Mouse (Mus musculus) Patski (cell line): ENCODE measurements around the gene Zfp384. TPM values are rescaled to one million over a fixed set of nuclear protein-coding genes. Genes with fewer than 3 reads are reported as not detected.
"Not testable (repeated sequence)": the region's sequence is repeated elsewhere in the genome, so short reads cannot be mapped to it uniquely, and the experiment has no call there.

ENCODE experiments used
- ATAC-seq: fragments of 100-300 bp; one replicate; pipeline ENCODE4 v1.8.0; 2021
- CTCF ChIA-PET: fragments of 350-600 bp; sonication (Branson Sonifier 250); formaldehyde crosslinking; loops from one replicate; lab custom pipeline; 2022; ENCODE audit warnings: inconsistent platforms; lab: Charles Lee
- POLR2A ChIA-PET: fragments of 350-600 bp; sonication (Branson Sonifier 250); formaldehyde crosslinking; loops from one replicate; lab custom pipeline; 2022; ENCODE audit warnings: antibody characterized with exemption, inconsistent platforms; lab: Charles Lee
- DNase-seq: peaks from one replicate; pipeline ENCODE4 v3.0.0-alpha.2; 2011; ENCODE audit warnings: low read depth, low spot score
- H3K27me3 ChIP-seq: fragments of 371-371 bp; one replicate; pipeline ENCODE4 v1.5.1; 2021
- CTCF ChIP-seq: fragments of 100-300 bp; IDR thresholded peaks from one replicate; pipeline ENCODE4 v1.5.1; 2021
- in situ Hi-C: fragments of 300-500 bp; cut with MboI; formaldehyde crosslinking; loops from 3 replicates; pipeline ENCODE4 v1.11.1; 2018; ENCODE audit warnings: low pct_unique_long_range_greater_than_20kb, mixed read lengths
- polyA plus RNA-seq: library from polyadenylated mRNA; unstranded; gene quantifications from one replicate; pipeline ENCODE4 v1.2.3, GENCODE M21; 2021

Zfp384 gene
- polyA plus RNA-seq, 1 experiment from 2014 or later = 53.0 TPM

GRCm38 (mm10) chr6:125041047-125041446, 32.1 kb downstream of the Zfp384 start:
- no peaks in the 10 kb centered on the region for H3K27me3 ChIP-seq
- CTCF ChIA-PET = interaction anchor here (0.9 kb wide), 1 partner anchor 10 kb away, joined by 3 read pairs; no protein-coding TSS in a partner anchor
- POLR2A ChIA-PET = no interaction called here
- no peak for TF ChIP-seq CTCF
- in situ Hi-C loops = loop anchor here (5.0 kb wide), 1 partner anchor 41 kb away; no protein-coding TSS in a partner anchor
- DNase-seq = no peak
- no peak for ATAC-seq

- in situ Hi-C loops = loop anchor here (5.0 kb wide), 1 partner anchor 40 kb away; no protein-coding TSS in a partner anchor
- ChIA-PET POLR2A (no interaction called here), CTCF (interaction anchor here (0.7 to 0.9 kb wide), 2 partner anchors 9 to 43 kb away, joined by 3 read pairs; no protein-coding TSS in a partner anchor)
- ATAC-seq (no peak), DNase-seq (no peak)
- no peaks in the 10 kb centered on the region for H3K27me3 ChIP-seq
- TF ChIP-seq CTCF = no peak
These were observed 33.1 kb downstream of the Zfp384 start for GRCm38 (mm10) chr6:125042081-125042480.

- DNase-seq = no peak
- POLR2A ChIA-PET = no interaction called here
- CTCF ChIA-PET = interaction anchor here (0.7 to 2.5 kb wide), 15 partner anchors 9 to 215 kb away, joined by 3 to 8 read pairs (median 4); no protein-coding TSS in a partner anchor
- no peaks in the 10 kb centered on the region for H3K27me3 ChIP-seq
- TF ChIP-seq CTCF = no peak
- ATAC-seq = no peak
- in situ Hi-C loops = no loop called here
These were observed 37.7 kb downstream of the Zfp384 start for GRCm38 (mm10) chr6:125046691-125047090.

- no peak for DNase-seq
- CTCF ChIA-PET = no interaction called here
- H3K27me3 ChIP-seq = no peaks in the 10 kb centered on the region
- no peak for ATAC-seq
- no peak for TF ChIP-seq CTCF
- POLR2A ChIA-PET = interaction anchor here (1.3 kb wide), 1 partner anchor 24 kb away, joined by 5 read pairs; no protein-coding TSS in a partner anchor
- in situ Hi-C loops = no loop called here
These were observed 40.7 kb downstream of the Zfp384 start, which contains the start of gene Acrbp for GRCm38 (mm10) chr6:125049678-125050077. Acrbp (plus strand) TSS chr6:125049689.

- ChIA-PET POLR2A (no interaction called here), CTCF (interaction anchor here (1.6 kb wide), 1 partner anchor 10 kb away, joined by 3 read pairs; no protein-coding TSS in a partner anchor)
- H3K27me3 ChIP-seq = no peaks in the 10 kb centered on the region
- in situ Hi-C loops = no loop called here
- TF ChIP-seq CTCF = no peak
- DNase-seq (no peak), ATAC-seq (no peak)
These were observed 42.3 kb downstream of the Zfp384 start for GRCm38 (mm10) chr6:125051237-125051636.

GRCm38 (mm10) chr6:125061493-125061892, 52.5 kb downstream of the Zfp384 start:
- ChIA-PET CTCF (interaction anchor here (1.4 to 2.2 kb wide), 2 partner anchors 14 to 50 kb away, joined by 3 to 5 read pairs; no protein-coding TSS in a partner anchor), POLR2A (no interaction called here)
- no peaks in the 10 kb centered on the region for H3K27me3 ChIP-seq
- in situ Hi-C loops = no loop called here
- no peak for DNase-seq
- no peak for TF ChIP-seq CTCF
- no peak for ATAC-seq

- DNase-seq = no peak
- no peak for TF ChIP-seq CTCF
- no peaks in the 10 kb centered on the region for H3K27me3 ChIP-seq
- POLR2A ChIA-PET = no interaction called here
- no peak for ATAC-seq
- CTCF ChIA-PET = interaction anchor here (1.4 to 2.2 kb wide), 3 partner anchors 10 to 49 kb away, joined by 3 to 5 read pairs (median 5); no protein-coding TSS in a partner anchor
- in situ Hi-C loops = no loop called here
These were observed 53.6 kb downstream of the Zfp384 start for GRCm38 (mm10) chr6:125062511-125062910.

GRCm38 (mm10) chr6:125063906-125064305, 55.0 kb downstream of the Zfp384 start:
- no peak for TF ChIP-seq CTCF
- DNase-seq (no peak), ATAC-seq (no peak)
- no peaks in the 10 kb centered on the region for H3K27me3 ChIP-seq
- in situ Hi-C loops = no loop called here
- CTCF ChIA-PET = interaction anchor here (0.9 to 1.6 kb wide), 2 partner anchors 11 to 17 kb away, joined by 4 to 5 read pairs; no protein-coding TSS in a partner anchor
- POLR2A ChIA-PET = no interaction called here

GRCm38 (mm10) chr6:125065223-125065622, 56.3 kb downstream of the Zfp384 start:
- CTCF ChIA-PET, in situ Hi-C loops: not testable (repeated sequence)

GRCm38 (mm10) chr6:125067571-125067995, 58.6 kb downstream of the Zfp384 start, which contains the start of gene Lpar5:
Lpar5 (plus strand) TSS chr6:125067920.
- no peaks in the 10 kb centered on the region for H3K27me3 ChIP-seq
- TF ChIP-seq CTCF = no peak
- in situ Hi-C loops = no loop called here
- DNase-seq = no peak
- ChIA-PET CTCF (interaction anchor here (1.5 to 1.6 kb wide), 2 partner anchors 21 kb away, joined by 4 to 5 read pairs; no protein-coding TSS in a partner anchor), POLR2A (no interaction called here)
- no peak for ATAC-seq

More at GRCm38 (mm10) chr6:125065223-125065622, 56.3 kb downstream of the Zfp384 start:
- not testable (repeated sequence) for ATAC-seq, DNase-seq, H3K27me3 ChIP-seq
- POLR2A ChIA-PET = interaction anchor here (0.6 kb wide), 1 partner anchor 171 kb away, joined by 4 read pairs; no protein-coding TSS in a partner anchor

- CTCF ChIA-PET = no interaction called here
- in situ Hi-C loops = loop anchor here (10.0 kb wide), 1 partner anchor 187 kb away; the partner anchor contains the start of gene Cd4
- no peak for DNase-seq
- ATAC-seq = no peak
- TF ChIP-seq CTCF = no peak
- POLR2A ChIA-PET = no interaction called here
- H3K27me3 ChIP-seq = no peaks in the 10 kb centered on the region
These were observed 62.4 kb downstream of the Zfp384 start for GRCm38 (mm10) chr6:125071170-125071895.
